ENCODE assay signal across 12 mouse cellular contexts in genomic region chr2:131125964-131126815, GRCm38 (mm10). TPM values are rescaled to one million over a fixed set of nuclear protein-coding genes. Genes with fewer than 3 reads are reported as not detected.
DNase-seq lines count a peak whose midpoint lies in the region; ATAC-seq and TF ChIP-seq lines count a peak whose summit lies in the region.
"Had no signal": no experiment of that assay in that cellular context is flagged by ENCODE, and none has a peak within 500 bp of the region (broad histone marks: within the 10 kb centered on the region; RNA-seq: fewer than 3 reads in every experiment).

No protein-coding gene starts in this region.

- H3K4me2 ChIP-seq in midbrain, embryonic 14.5 days (ENCODE audit: low read length), result no peak overlapping the region
- H3K4me2 ChIP-seq in intestine, embryonic 16.5 days (ENCODE audit: low read depth, low read length), result no peak overlapping the region
- peak overlapping the region; percentile 75; the same call in 1 of the 2 replicates for H3K4me2 ChIP-seq in stomach, embryonic 15.5 days

- H3K79me2 ChIP-seq in heart, adult 2 months (replicated peaks; ENCODE audit: control insufficient read depth, insufficient read depth, low read length), result no peaks in the 10 kb centered on the region

- intact Hi-C loops in heart, adult 2 months (cut with DNase I), result loop anchor here (2.0 kb wide), 2 partner anchors 15 to 29 kb away; no protein-coding TSS in a partner anchor

- TF ChIP-seq POLR2A in heart, adult 2 months (IDR thresholded peaks at IDR 0.05; ENCODE audit: insufficient read depth, low read depth, low read length), result no peak

- TF ChIP-seq CTCF in heart, adult 2 months (IDR thresholded peaks at IDR 0.05), result no peak

- no peaks in the 10 kb centered on the region for H3K27me3 ChIP-seq in heart, adult 2 months (ENCODE audit: control insufficient read depth, insufficient read depth, low read length)
- H3K27me3 ChIP-seq in midbrain, embryonic 10.5 days (ENCODE audit: low read depth, poor library complexity, severe bottlenecking), result peaks cover 33% of the 10 kb centered on the region
- no peaks in the 10 kb centered on the region for H3K27me3 ChIP-seq in midbrain, embryonic 14.5 days (ENCODE audit: control insufficient read depth, insufficient read depth, low read length)
- H3K27me3 ChIP-seq in intestine, embryonic 16.5 days (replicated peaks; ENCODE audit: control insufficient read depth, insufficient read depth, low read length), result no peaks in the 10 kb centered on the region
- H3K27me3 ChIP-seq in stomach, embryonic 15.5 days (replicated peaks), result no peaks in the 10 kb centered on the region

- H3K9ac ChIP-seq in heart, adult 2 months (ENCODE audit: low read depth, low read length), result peak overlapping the region; percentile 75
- H3K9ac ChIP-seq in midbrain, embryonic 14.5 days (replicated peaks; ENCODE audit: low read length), result no peak overlapping the region
- H3K9ac ChIP-seq in intestine, embryonic 16.5 days (ENCODE audit: low read depth, low read length), result peak overlapping the region; percentile 80
- H3K9ac ChIP-seq in stomach, embryonic 15.5 days, result no peak overlapping the region

- peak overlapping the region; percentile 81; the same call in 1 of the 2 replicates for H3K4me3 ChIP-seq in heart, adult 2 months
- H3K4me3 ChIP-seq in midbrain, embryonic 10.5 days, result no peak overlapping the region
- no peak overlapping the region for H3K4me3 ChIP-seq in midbrain, embryonic 14.5 days (replicated peaks; ENCODE audit: low read depth, low read length)
- no peak overlapping the region for H3K4me3 ChIP-seq in intestine, embryonic 16.5 days (ENCODE audit: low read length)
- H3K4me3 ChIP-seq in stomach, embryonic 15.5 days (replicated peaks), result peak overlapping the region; percentile 65; the same call in 1 of the 2 replicates

- 60% methylated on average over 9 of the region's 9 CpGs for WGBS in heart, adult 2 months
- WGBS in midbrain, embryonic 10.5 days, result 38% methylated on average over 9 of the region's 9 CpGs
- WGBS in midbrain, embryonic 14.5 days, result 46% methylated on average over 9 of the region's 9 CpGs
- 59% methylated on average over 9 of the region's 9 CpGs for WGBS in intestine, embryonic 16.5 days
- WGBS in stomach, embryonic 15.5 days, result 55% methylated on average over 9 of the region's 9 CpGs

- DNase-seq in heart, adult 2 months, result no peak
- no peak for DNase-seq in heart, adult 18-20 months
- no peak for DNase-seq in midbrain, embryonic 10.5 days (ENCODE audit: low spot score)
- no peak for DNase-seq in midbrain, embryonic 14.5 days
- DNase-seq in layer of hippocampus, adult 9-10 months (ENCODE audit: low spot score), result no peak
- DNase-seq in left cerebral cortex, adult 18-20 months (ENCODE audit: low spot score in 2 of 2), result no peak

- H3K36me3 ChIP-seq in heart, adult 2 months (ENCODE audit: control insufficient read depth, insufficient read depth, low read length), result no peaks in the 10 kb centered on the region
- no peaks in the 10 kb centered on the region for H3K36me3 ChIP-seq in midbrain, embryonic 10.5 days
- no peaks in the 10 kb centered on the region for H3K36me3 ChIP-seq in midbrain, embryonic 14.5 days (ENCODE audit: control insufficient read depth, insufficient read depth, low read length)
- no peaks in the 10 kb centered on the region for H3K36me3 ChIP-seq in intestine, embryonic 16.5 days (ENCODE audit: control insufficient read depth, insufficient read depth, low read length)
- no peaks in the 10 kb centered on the region for H3K36me3 ChIP-seq in stomach, embryonic 15.5 days

- TF ChIP-seq EP300 in heart, adult 2 months (IDR thresholded peaks at IDR 0.05; ENCODE audit: insufficient read depth, low read depth, low read length), result no peak

- peaks cover 23% of the 10 kb centered on the region for H3K4me1 ChIP-seq in heart, adult 2 months (ENCODE audit: control insufficient read depth, insufficient read depth, low read length)
- H3K4me1 ChIP-seq in midbrain, embryonic 10.5 days, result peaks cover 27% of the 10 kb centered on the region
- peaks cover 10% of the 10 kb centered on the region for H3K4me1 ChIP-seq in midbrain, embryonic 14.5 days (ENCODE audit: control insufficient read depth, insufficient read depth, low read length)
- peaks cover 25% of the 10 kb centered on the region for H3K4me1 ChIP-seq in intestine, embryonic 16.5 days (ENCODE audit: control insufficient read depth, insufficient read depth, low read length)
- peaks cover 26% of the 10 kb centered on the region for H3K4me1 ChIP-seq in stomach, embryonic 15.5 days

- no peaks in the 10 kb centered on the region for H3K9me3 ChIP-seq in midbrain, embryonic 10.5 days (replicated peaks)
- H3K9me3 ChIP-seq in midbrain, embryonic 14.5 days (ENCODE audit: control insufficient read depth, low read length), result no peaks in the 10 kb centered on the region
- H3K9me3 ChIP-seq in intestine, embryonic 16.5 days (ENCODE audit: control insufficient read depth, low read length), result no peaks in the 10 kb centered on the region
- no peaks in the 10 kb centered on the region for H3K9me3 ChIP-seq in stomach, embryonic 15.5 days

- no peak for ATAC-seq in midbrain, embryonic 14.5 days (ENCODE audit: low FRiP score, low TSS enrichment)
- ATAC-seq in intestine, embryonic 16.5 days, result no peak
- ATAC-seq in stomach, embryonic 15.5 days (ENCODE audit: insufficient read depth, low FRiP score, low read depth), result no peak
- ATAC-seq: CD4-positive, CD25-positive, alpha-beta regulatory T cell, adult 4 months had no signal

- H3K27ac ChIP-seq in heart, adult 2 months, result peak overlapping the region; percentile 97
- H3K27ac ChIP-seq in midbrain, embryonic 10.5 days (replicated peaks), result peak overlapping the region; percentile 90
- no peak overlapping the region for H3K27ac ChIP-seq in midbrain, embryonic 14.5 days (replicated peaks; ENCODE audit: low read depth, low read length)
- no peak overlapping the region; the same call in 1 of the 2 replicates for H3K27ac ChIP-seq in intestine, embryonic 16.5 days (ENCODE audit: low read length)
- peak overlapping the region; percentile 75; the same call in 1 of the 2 replicates for H3K27ac ChIP-seq in stomach, embryonic 15.5 days

RNA-seq across cellular contexts. Expression of gene Hspa12b, which starts 0.9 kb away (rescaled TPM):
- 10 to 100 TPM; 29.7 to 31.4 TPM for total RNA-seq in heart, adult 2 months (2021)
- 21.9 and 27.8 TPM in 2 replicates for polyA plus RNA-seq in heart, adult 2 months (2012; rRNA removed)
- 10 to 100 TPM; 30.6 to 30.7 TPM for total RNA-seq in heart, adult 18-20 months (2021)
- 6.5 and 7.6 TPM in 2 replicates for polyA plus RNA-seq in midbrain, embryonic 10.5 days (2016; fragmentation: Nextera tagmentation; extraction: Ambion mirVana)
- 1.5 and 1.7 TPM in 2 replicates for polyA plus RNA-seq in midbrain, embryonic 14.5 days (2014; fragmentation: Nextera tagmentation; extraction: Ambion mirVana)
- 8.3 and 8.4 TPM in 2 replicates for polyA plus RNA-seq in intestine, embryonic 16.5 days (2015; fragmentation: Nextera tagmentation; extraction: Ambion mirVana)
- polyA plus RNA-seq in stomach, embryonic 15.5 days (2015; fragmentation: Nextera tagmentation; extraction: Ambion mirVana), result 16.9 TPM in 2 replicates
- total RNA-seq in left cerebral cortex, adult 18-20 months (2021), result 10 to 100 TPM in 1 of 2 experiments, 1 to 10 TPM in 1; 8.4 to 10.2 TPM
- polyA plus RNA-seq: CD4-positive, CD25-positive, alpha-beta regulatory T cell, adult 4 months had no signal

RNA-seq across cellular contexts. Expression of gene Gm11037, which starts 7.1 kb away (rescaled TPM):
- total RNA-seq in heart, adult 2 months (2021), result not detected
- not detected in 2 replicates for polyA plus RNA-seq in heart, adult 2 months (2012; rRNA removed)
- total RNA-seq in heart, adult 18-20 months (2021), result not detected
- polyA plus RNA-seq in midbrain, embryonic 10.5 days (2016; fragmentation: Nextera tagmentation; extraction: Ambion mirVana), result not detected in 2 replicates
- not detected in 2 replicates for polyA plus RNA-seq in midbrain, embryonic 14.5 days (2014; fragmentation: Nextera tagmentation; extraction: Ambion mirVana)
- polyA plus RNA-seq in intestine, embryonic 16.5 days (2015; fragmentation: Nextera tagmentation; extraction: Ambion mirVana), result not detected in 2 replicates
- not detected in 2 replicates for polyA plus RNA-seq in stomach, embryonic 15.5 days (2015; fragmentation: Nextera tagmentation; extraction: Ambion mirVana)
- not detected for total RNA-seq in left cerebral cortex, adult 18-20 months (2021)
- total RNA-seq: layer of hippocampus, postnatal 10 days had no signal
- polyA plus RNA-seq: CD4-positive, CD25-positive, alpha-beta regulatory T cell, adult 4 months; cortical plate, adult 2 months; small intestine, adult 2 months had no signal

RNA-seq across cellular contexts. Expression of gene 1700037H04Rik, which starts 33.7 kb away (rescaled TPM):
- total RNA-seq in heart, adult 2 months (2021), result 10 to 100 TPM in 1 of 2 experiments, 1 to 10 TPM in 1; 9.8 to 11.3 TPM
- 33.6 and 48.9 TPM in 2 replicates for polyA plus RNA-seq in heart, adult 2 months (2012; rRNA removed)
- 10 to 100 TPM in 1 of 2 experiments, 1 to 10 TPM in 1; 9.7 to 17.7 TPM for total RNA-seq in heart, adult 18-20 months (2021)
- 136 and 145 TPM in 2 replicates for polyA plus RNA-seq in midbrain, embryonic 10.5 days (2016; fragmentation: Nextera tagmentation; extraction: Ambion mirVana)
- polyA plus RNA-seq in midbrain, embryonic 14.5 days (2014; fragmentation: Nextera tagmentation; extraction: Ambion mirVana), result 76.4 and 85.7 TPM in 2 replicates
- 138 and 160 TPM in 2 replicates for polyA plus RNA-seq in intestine, embryonic 16.5 days (2015; fragmentation: Nextera tagmentation; extraction: Ambion mirVana)
- polyA plus RNA-seq in stomach, embryonic 15.5 days (2015; fragmentation: Nextera tagmentation; extraction: Ambion mirVana), result 74.2 and 75.0 TPM in 2 replicates
- 10 to 100 TPM; 69.3 to 85.6 TPM for total RNA-seq in left cerebral cortex, adult 18-20 months (2021)

RNA-seq across cellular contexts. Expression of gene Siglec1, which starts 39.6 kb away (rescaled TPM):
- 1 to 10 TPM; 2.1 to 2.5 TPM for total RNA-seq in heart, adult 2 months (2021)
- 3.1 and 3.3 TPM in 2 replicates for polyA plus RNA-seq in heart, adult 2 months (2012; rRNA removed)
- total RNA-seq in heart, adult 18-20 months (2021), result 1 to 10 TPM; 1.9 to 6.5 TPM
- 0.12 TPM in 2 replicates for polyA plus RNA-seq in midbrain, embryonic 10.5 days (2016; fragmentation: Nextera tagmentation; extraction: Ambion mirVana)
- 0.51 TPM in 1 of 2 replicates, not detected in the other for polyA plus RNA-seq in midbrain, embryonic 14.5 days (2014; fragmentation: Nextera tagmentation; extraction: Ambion mirVana)
- polyA plus RNA-seq in intestine, embryonic 16.5 days (2015; fragmentation: Nextera tagmentation; extraction: Ambion mirVana), result 0.29 and 0.37 TPM in 2 replicates
- polyA plus RNA-seq in stomach, embryonic 15.5 days (2015; fragmentation: Nextera tagmentation; extraction: Ambion mirVana), result 0.40 and 0.48 TPM in 2 replicates
- total RNA-seq in left cerebral cortex, adult 18-20 months (2021), result under 1 TPM; 0.53 to 0.80 TPM
- polyA plus RNA-seq: CD4-positive, CD25-positive, alpha-beta regulatory T cell, adult 4 months had no signal

RNA-seq across cellular contexts. Expression of gene Cenpb, which starts 53.7 kb away (rescaled TPM):
- total RNA-seq in heart, adult 2 months (2021), result 10 to 100 TPM; 71.9 to 92.6 TPM
- 57.1 and 58.5 TPM in 2 replicates for polyA plus RNA-seq in heart, adult 2 months (2012; rRNA removed)
- 10 to 100 TPM; 76.7 to 79.6 TPM for total RNA-seq in heart, adult 18-20 months (2021)
- polyA plus RNA-seq in midbrain, embryonic 10.5 days (2016; fragmentation: Nextera tagmentation; extraction: Ambion mirVana), result 9.0 and 10.6 TPM in 2 replicates
- 11.1 TPM in 2 replicates for polyA plus RNA-seq in midbrain, embryonic 14.5 days (2014; fragmentation: Nextera tagmentation; extraction: Ambion mirVana)
- 9.5 and 9.7 TPM in 2 replicates for polyA plus RNA-seq in intestine, embryonic 16.5 days (2015; fragmentation: Nextera tagmentation; extraction: Ambion mirVana)
- 15.4 and 16.4 TPM in 2 replicates for polyA plus RNA-seq in stomach, embryonic 15.5 days (2015; fragmentation: Nextera tagmentation; extraction: Ambion mirVana)
- total RNA-seq in left cerebral cortex, adult 18-20 months (2021), result 10 to 100 TPM; 64.2 to 64.3 TPM

Comparison
In these comparisons a context has a peak if more than half of its experiments do, and no peak if none do; other contexts are left out.
1. H3K27ac ChIP-seq: peak in heart, adult 2 months (single experiment), midbrain, embryonic 10.5 days (single experiment) and stomach, embryonic 15.5 days (single experiment); none in midbrain, embryonic 14.5 days (single experiment) and intestine, embryonic 16.5 days (single experiment).
2. H3K4me3 ChIP-seq: peak in heart, adult 2 months (single experiment) and stomach, embryonic 15.5 days (single experiment); none in midbrain, embryonic 10.5 days (single experiment), midbrain, embryonic 14.5 days (single experiment) and intestine, embryonic 16.5 days (single experiment).
3. H3K9ac ChIP-seq: peak in heart, adult 2 months (single experiment) and intestine, embryonic 16.5 days (single experiment); none in midbrain, embryonic 14.5 days (single experiment) and stomach, embryonic 15.5 days (single experiment).